Mouse (Mus musculus) testis, postnatal 10 days (tissue): ENCODE measurements around the gene Spaca6.

Experiments
- DNase-seq: peaks from one replicate; pipeline ENCODE4 v3.0.0; 2021; ENCODE audit warnings: low spot score

Gene Spaca6

DNA sequence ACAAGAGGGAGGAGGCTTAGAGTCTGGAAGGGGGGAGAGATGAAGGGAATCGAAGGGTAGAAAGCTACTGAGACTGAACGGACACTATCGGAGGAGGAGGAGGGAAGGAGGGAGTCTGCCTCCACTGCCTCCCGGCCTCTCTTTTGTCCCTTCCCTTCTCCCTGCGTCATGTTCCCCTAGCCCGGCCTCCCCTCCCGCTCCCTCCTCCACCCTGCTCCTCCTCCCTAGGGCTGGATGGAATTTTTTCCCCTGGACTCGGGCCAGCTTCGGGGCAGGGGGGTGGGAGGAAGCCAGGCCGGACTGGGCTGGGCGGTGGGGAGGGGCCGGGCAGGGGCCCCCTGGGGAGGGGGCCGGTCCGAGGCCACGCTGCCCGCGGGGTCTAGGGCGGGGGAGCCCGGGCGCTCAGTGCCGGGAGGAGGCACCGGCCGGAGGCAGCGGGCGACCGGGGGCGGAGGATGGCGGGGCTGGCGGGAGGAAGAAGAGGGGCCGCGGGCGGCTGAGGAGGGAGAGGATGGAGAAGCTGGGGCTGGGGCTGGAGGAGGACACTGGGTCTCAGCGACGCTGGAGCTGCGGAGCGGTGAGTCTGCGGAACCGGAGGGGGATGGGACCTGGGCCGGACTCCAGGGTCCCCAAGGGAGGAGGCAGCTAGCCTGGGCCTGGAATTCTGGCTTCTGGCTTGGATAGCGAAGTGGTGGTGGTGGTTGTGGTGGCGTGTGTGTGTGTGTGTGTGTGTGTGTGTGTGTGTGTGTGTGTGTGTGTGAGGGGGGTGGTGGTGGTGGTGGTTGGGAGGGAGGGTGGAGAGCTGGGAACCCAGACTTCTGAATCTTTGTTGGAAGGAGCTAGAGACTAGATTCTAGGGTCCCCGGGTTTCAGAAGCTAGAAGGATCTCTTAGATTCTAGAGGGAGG lies at the start of gene Spaca6:
Gene Spaca6, plus strand, starts transcription at position 408 of the 907 bp plus-strand sequence.
- peak; percentile 98 for DNase-seq

DNA sequence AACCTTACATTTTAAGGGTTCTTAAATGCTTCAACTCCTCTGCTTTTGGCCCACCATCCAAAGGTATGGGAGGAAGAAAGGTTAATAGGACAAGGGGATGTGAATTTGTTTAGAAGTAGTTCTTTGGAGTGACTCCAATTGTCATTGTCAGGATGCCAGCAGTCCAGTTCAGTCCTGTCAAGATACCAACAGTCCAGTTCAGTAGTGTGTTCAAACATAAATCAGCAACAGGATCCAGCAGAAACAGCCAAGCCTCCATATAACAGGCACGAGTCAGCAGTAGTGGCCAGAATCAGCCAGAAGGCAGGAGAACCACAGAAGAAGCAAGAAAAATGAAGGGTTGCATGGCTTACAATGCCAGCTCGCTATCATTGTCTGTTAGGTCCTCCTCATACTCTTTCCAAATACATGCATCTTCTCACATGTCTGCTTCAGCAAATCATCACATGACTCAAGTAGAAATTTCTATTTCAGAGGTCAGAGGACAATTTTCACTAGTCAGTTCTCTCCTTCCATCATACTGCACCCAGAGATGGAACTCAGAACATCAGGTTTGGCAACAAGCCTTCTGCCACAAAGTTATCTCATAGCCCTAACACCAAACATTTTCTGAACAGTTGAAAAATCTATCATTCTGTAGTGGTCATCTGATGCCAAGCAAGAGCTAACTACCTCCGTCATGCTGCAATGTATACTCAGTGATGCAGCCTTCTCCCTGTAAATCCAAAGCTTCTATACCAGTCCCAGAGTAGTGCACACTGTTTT lies 35.9 kb upstream of the Spaca6 start:
- no peak for DNase-seq

GRCm38 (mm10) chr17:17792578-17792977 lies 34.4 kb upstream of the Spaca6 start:
- DNase-seq, result no peak

GRCm38 (mm10) chr17:17795527-17795926 lies 31.4 kb upstream of the Spaca6 start:
- DNase-seq, result no peak

GRCm38 (mm10) chr17:17823612-17824336 lies 3.2 kb upstream of the Spaca6 start:
- DNase-seq, result no peak

- peak; percentile 73 for DNase-seq
Measured at GRCm38 (mm10) chr17:17825921-17826591, 902 bp upstream of the Spaca6 start.

- peak; percentile 89 for DNase-seq
Measured at GRCm38 (mm10) chr17:17827658-17828190, 766 bp downstream of the Spaca6 start.

DNA sequence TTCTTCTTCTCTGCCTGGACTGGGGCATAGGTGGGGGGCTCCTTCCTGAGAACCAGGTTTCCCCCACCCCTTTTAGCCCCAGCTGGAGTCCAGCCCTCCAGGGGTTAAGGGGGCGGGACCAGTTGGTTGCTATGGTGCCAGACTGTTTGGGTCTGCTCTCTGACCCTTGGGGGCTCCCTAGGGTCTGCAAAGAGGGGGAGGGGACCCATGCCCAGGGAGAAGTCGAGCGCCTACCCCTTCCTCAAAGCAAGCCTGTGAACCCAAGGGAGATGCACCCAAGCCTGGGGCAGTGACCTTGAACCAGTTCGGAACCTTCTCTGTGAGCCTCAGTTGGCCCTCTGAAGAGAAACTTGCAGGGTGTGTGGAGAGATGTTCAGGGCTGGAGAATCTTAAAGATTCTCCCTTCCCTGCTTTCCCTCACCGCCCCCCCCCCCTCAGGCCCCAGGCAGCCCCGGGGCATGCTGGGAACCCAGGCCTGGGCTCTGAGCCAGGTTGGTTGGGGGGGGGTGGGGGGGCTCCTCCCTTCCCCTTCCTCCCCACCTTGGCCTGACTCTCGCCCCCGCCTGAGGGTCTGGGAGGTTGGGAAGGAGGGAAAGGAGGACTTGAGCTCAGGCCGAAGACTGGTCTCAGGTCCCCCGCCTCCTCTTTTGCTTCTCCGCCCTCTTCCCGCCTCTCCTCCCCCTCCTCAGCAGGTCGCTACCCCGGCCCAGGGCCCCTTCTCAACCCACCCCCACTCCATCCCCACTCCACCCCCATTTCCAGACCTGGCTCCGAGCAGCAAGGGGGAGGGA lies 1.4 kb downstream of the Spaca6 start:
- DNase-seq, result peak; percentile 80

DNA sequence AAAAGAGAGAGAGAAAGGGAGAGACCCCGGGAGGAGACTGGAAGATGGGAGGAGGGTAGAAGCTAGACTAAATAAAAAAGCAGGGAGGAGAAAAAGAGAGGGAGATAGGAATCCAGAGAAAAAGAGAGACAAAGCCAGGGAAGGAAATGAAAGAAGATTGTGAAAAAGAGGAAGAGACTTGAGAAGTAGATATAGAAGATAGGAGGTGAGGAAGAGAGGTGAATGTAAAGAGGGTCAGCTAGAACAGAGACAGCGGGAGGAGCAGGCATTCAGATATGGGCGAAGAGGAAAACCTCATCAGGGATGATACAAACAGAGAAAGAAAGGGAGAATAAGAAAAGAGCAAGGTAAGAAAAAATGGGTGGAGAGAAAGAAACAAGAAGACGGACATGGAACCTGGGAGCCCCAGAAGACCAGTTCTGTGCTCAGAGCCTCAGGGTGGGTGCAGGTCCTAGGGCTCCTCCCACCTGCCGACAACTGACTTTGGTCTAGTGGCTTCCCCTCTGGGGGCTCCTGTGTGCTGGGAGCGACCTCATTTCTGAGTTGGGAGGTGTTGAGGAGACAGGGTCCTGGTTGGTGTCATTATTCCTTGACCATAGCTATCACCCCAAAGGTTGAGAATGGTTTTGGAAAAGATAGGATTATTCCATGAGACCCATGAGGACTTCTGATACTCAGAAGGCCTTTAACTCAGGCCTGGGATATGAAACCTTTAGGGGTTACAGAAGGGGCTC lies 2.3 kb downstream of the Spaca6 start:
- DNase-seq, result no peak

- no peak for DNase-seq
Measured at GRCm38 (mm10) chr17:17829816-17830535, 3.0 kb downstream of the Spaca6 start.

DNA sequence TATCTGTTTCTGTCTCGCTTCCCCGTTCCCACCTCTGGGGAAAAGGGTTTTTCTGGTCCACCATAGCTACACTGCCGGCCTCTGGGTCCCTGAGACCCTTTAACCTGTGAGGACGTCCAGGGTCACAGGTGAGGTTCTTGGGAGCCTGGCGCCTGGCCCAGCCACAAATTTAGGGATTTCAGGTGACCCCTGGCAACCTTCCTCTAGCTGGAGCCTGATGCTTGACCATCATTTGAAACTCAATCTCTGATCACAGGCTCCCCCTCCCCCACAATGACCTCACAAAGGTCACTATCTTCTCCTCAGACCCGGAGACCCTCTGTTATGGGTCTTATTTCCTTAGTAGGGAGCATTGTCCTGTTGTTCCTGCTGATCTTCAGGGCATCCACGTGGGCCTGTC lies 3.8 kb downstream of the Spaca6 start:
- DNase-seq, result no peak

DNA sequence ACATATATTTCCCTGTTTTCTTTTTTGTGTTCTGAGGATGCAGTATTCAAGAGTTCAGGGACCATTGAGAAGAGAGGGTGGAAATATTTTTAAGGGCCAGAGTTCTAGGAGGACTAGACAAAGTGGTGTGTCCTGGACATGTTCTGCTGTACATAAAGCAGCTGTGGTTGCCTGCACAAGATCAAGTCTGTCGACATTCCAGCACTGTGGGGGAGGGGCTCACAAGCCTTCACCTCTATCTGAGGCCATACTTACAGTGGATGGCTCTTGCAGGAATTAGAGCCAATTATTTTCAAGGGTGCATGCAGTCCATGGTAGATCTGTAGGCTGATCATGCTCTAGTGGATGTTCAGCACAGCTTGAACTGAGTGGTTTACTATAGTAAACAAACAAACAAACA lies 7.9 kb downstream of the Spaca6 start:
- no peak for DNase-seq

DNA sequence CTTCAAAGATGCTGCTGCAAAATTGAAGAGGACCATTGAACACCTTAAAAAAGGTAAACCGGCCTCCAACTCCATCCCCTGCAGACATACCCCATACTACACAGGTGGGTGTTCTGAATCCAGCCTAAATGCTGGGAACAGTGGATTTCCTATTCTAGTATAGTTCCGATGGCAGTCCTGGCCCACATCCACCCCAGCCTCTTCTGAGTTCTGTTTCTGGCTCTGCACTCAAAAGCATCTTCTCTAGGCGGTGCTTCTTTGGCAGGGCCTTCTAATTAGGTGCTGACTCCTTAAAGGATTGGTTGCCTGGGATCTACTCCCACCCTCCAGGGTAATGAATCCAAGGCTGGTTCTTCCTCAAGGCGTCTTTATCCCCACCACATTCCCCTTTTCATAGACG lies 9.1 kb downstream of the Spaca6 start:
- DNase-seq, result no peak

GRCm38 (mm10) chr17:17837426-17837825 lies 10.5 kb downstream of the Spaca6 start:
- peak; percentile 56 for DNase-seq

GRCm38 (mm10) chr17:17837919-17838701 lies 11.2 kb downstream of the Spaca6 start:
- peak; percentile 96 for DNase-seq

- no peak for DNase-seq
Measured at GRCm38 (mm10) chr17:17839276-17839675, 12.3 kb downstream of the Spaca6 start.

DNA sequence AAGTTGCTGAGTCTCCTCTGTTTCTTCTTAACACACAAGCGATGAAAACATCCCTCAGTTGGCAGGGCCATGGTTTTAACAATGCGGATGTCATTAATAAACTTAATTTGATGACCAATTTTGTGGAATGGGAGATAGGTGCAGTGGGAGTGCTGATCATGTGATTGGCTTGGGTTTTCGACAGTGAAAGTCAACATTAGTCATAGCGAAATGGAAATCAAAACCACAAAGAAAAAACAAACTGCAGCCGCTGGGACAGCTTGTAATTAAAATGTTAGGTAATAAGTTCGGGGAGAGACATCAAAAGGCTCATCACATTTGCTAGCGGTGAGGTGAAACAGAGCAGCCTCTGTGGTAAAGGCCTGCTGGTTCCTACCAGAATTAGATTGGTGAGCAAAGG lies 13.8 kb downstream of the Spaca6 start:
- DNase-seq, result no peak

GRCm38 (mm10) chr17:17843534-17844261 lies 16.7 kb downstream of the Spaca6 start:
- DNase-seq, result no peak
